Mouse (Mus musculus) Patski (cell line): ENCODE data around the gene Gm39115. TPM values are rescaled to one million over a fixed set of nuclear protein-coding genes. Genes with fewer than 3 reads are reported as not detected.
A peak's percentile ranks its signal among the peaks of the same experiment; 100 is the strongest.
"Not testable (repeated sequence)": the region's sequence is repeated elsewhere in the genome, so short reads cannot be mapped to it uniquely, and the experiment has no call there.

Experiments
- ATAC-seq: fragments of 100-300 bp; one replicate; pipeline ENCODE4 v1.8.0; 2021
- CTCF ChIA-PET: fragments of 350-600 bp; sonication (Branson Sonifier 250); formaldehyde crosslinking; loops from one replicate; lab custom pipeline; 2022; ENCODE audit warnings: inconsistent platforms; lab: Charles Lee
- POLR2A ChIA-PET: fragments of 350-600 bp; sonication (Branson Sonifier 250); formaldehyde crosslinking; loops from one replicate; lab custom pipeline; 2022; ENCODE audit warnings: antibody characterized with exemption, inconsistent platforms; lab: Charles Lee
- DNase-seq: peaks from one replicate; pipeline ENCODE4 v3.0.0-alpha.2; 2011; ENCODE audit warnings: low read depth, low spot score
- H3K27me3 ChIP-seq: fragments of 371-371 bp; one replicate; pipeline ENCODE4 v1.5.1; 2021
- CTCF ChIP-seq: fragments of 100-300 bp; IDR thresholded peaks from one replicate; pipeline ENCODE4 v1.5.1; 2021
- in situ Hi-C: fragments of 300-500 bp; cut with MboI; formaldehyde crosslinking; loops from 3 replicates; pipeline ENCODE4 v1.11.1; 2018; ENCODE audit warnings: low pct_unique_long_range_greater_than_20kb, mixed read lengths
- polyA plus RNA-seq: library from polyadenylated mRNA; unstranded; gene quantifications from one replicate; pipeline ENCODE4 v1.2.3, GENCODE M21; 2021

The Gm39115 gene
- polyA plus RNA-seq, 1 experiment from 2014 or later = not detected

DNA sequence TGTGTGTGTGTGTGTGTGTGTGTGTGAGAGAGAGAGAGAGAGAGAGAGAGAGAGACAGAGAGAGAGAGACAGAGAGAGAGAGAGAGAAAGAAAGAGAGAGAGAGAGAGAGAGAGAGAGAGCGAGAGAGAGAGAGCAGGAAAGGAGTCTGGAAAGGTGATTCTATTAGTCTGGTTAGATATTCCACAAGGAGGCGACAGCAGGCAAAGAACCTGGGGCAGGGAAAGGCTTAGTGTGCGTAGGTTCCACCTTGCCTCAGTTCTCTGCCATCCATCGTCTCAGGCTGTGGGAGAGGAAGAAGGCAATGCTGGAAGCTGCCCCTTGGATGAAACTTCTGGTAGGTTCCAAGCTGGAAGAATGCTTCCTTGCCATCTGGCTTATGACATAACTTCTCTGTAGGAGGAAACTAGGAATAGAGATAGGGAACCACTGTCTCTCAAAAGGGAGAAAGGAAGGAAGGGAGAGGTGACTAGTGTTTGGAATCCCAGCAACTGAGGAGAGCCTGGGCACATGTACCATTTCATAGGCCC is 9.6 kb upstream of the Gm39115 start:
- DNase-seq (no peak), ATAC-seq (no peak)
- CTCF ChIA-PET = interaction anchor here (1.0 kb wide), 1 partner anchor 13 kb away, joined by 3 read pairs; no protein-coding TSS in a partner anchor
- POLR2A ChIA-PET = no interaction called here
- in situ Hi-C loops = loop anchor here (5.0 kb wide), 1 partner anchor 102 kb away; no protein-coding TSS in a partner anchor
- no peak for TF ChIP-seq CTCF
- no peaks in the 10 kb centered on the region for H3K27me3 ChIP-seq

- ChIA-PET CTCF (no interaction called here), POLR2A (no interaction called here)
- H3K27me3 ChIP-seq = no peaks in the 10 kb centered on the region
- DNase-seq = no peak
- no peak for TF ChIP-seq CTCF
- ATAC-seq = no peak
- in situ Hi-C loops = no loop called here
Observed at GRCm38 (mm10) chr7:142144507-142144906, 8.7 kb upstream of the Gm39115 start, which contains the start of gene Gm45337. TSS of gene Gm45337 (minus strand) at chr7:142144607.

GRCm38 (mm10) chr7:142143506-142144010 is 7.7 kb upstream of the Gm39115 start:
- CTCF ChIA-PET, DNase-seq, in situ Hi-C loops, ATAC-seq, H3K27me3 ChIP-seq, POLR2A ChIA-PET: not testable (repeated sequence)

- POLR2A ChIA-PET = no interaction called here
- no peak for TF ChIP-seq CTCF
- ATAC-seq (no peak), DNase-seq (no peak)
- in situ Hi-C loops = no loop called here
- peaks cover 12% of the 10 kb centered on the region for H3K27me3 ChIP-seq
- CTCF ChIA-PET = no interaction called here
Observed at GRCm38 (mm10) chr7:142140696-142141095, 4.9 kb upstream of the Gm39115 start.

DNA sequence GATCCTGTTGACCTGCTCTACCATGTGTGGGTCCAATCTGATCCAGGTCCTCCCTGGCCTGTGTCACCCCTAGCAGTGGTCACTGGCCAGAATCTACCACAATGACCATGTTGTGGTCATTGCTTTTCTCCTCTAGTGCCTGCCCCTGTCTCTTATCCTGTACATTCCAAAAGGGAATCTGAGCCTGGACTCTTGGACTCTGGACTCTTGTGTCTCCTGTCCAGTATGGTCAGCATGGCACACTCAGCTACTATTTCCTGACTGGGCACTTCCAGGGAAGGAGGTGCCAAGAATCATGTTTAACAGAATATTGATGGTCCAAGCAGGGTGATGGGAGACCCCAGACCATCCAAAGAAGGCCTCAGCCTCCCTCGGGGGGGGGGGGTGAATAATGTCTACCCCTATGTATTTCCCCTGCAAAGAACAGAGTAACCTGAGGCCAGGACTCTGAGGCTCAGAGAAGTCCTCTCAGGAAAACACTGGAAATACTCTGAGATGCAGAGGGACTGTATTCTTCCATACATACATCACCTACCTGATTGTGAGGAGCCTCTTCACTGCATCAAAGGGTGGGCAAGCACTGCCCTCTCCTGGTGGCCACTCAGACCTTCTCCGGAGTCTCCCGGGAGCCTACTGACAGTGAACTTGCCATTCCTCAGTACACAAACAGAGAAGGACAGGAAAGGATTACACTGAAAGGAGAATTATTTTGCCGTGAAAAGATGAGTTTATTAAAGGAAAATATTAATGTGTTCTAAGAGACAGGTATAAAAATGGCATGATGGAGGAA is 1.4 kb downstream of the Gm39115 start:
- peaks cover 15% of the 10 kb centered on the region for H3K27me3 ChIP-seq
- in situ Hi-C loops = no loop called here
- ChIA-PET POLR2A (interaction anchor here (0.7 kb wide), 1 partner anchor 74 kb away, joined by 4 read pairs; no protein-coding TSS in a partner anchor), CTCF (no interaction called here)
- TF ChIP-seq CTCF = peak; percentile 69
- DNase-seq (no peak), ATAC-seq (no peak)

DNA sequence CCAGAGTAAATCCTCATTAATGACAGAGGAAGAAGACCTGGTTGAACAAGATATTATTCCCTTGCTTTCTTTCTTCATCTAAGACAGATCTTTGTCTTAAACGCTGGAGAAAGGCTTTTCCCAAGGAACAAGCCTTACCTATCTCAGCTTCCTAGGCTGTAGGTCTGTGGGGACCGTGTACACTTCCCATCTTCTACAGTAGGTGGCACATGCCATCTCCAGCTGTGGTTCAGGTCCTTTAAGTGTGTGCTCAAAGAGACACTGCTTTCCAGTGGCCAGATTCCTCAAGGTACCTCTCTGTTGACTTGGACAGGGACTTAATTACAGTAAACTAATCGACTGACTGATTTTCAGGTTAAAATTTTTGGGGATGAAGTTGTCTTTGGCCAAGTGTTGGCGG is 7.0 kb downstream of the Gm39115 start:
- in situ Hi-C loops = no loop called here
- DNase-seq = no peak

GRCm38 (mm10) chr7:142120629-142121028 is 15.2 kb downstream of the Gm39115 start, which contains the start of gene Gm45618:
TSS of gene Gm45618 (minus strand) at chr7:142120729.
- in situ Hi-C loops, H3K27me3 ChIP-seq, POLR2A ChIA-PET, DNase-seq, ATAC-seq: not testable (repeated sequence)
- CTCF ChIA-PET = interaction anchor here (0.9 kb wide), 1 partner anchor 50 kb away, joined by 3 read pairs; no protein-coding TSS in a partner anchor

More for the DNA sequence above, 7.0 kb downstream of the Gm39115 start:
- TF ChIP-seq CTCF = no peak
- no peaks in the 10 kb centered on the region for H3K27me3 ChIP-seq
- POLR2A ChIA-PET = no interaction called here
- no peak for ATAC-seq
- CTCF ChIA-PET = interaction anchor here (1.0 to 1.4 kb wide), 2 partner anchors 9 to 30 kb away, joined by 3 read pairs; no protein-coding TSS in a partner anchor

DNA sequence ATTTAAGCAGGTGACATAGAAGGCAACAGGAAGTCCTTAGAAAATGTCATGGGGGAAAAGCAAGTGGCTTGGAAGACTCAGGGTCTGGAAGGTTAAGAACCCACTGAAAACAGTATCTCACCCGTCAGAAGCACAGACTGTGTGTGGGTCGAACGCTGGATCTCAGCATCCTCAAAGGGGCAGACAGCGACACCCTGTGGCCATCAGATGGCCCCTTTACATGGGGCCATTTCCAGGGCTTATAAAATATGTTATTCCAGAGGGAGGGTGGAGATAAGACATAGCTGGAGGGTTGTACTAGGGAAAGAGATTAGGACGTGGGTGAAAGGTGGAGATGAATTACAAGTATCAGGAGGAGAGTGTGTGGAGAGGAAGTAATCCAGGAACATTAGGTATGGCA is 16.2 kb downstream of the Gm39115 start:
- CTCF ChIA-PET = interaction anchor here (0.9 to 1.2 kb wide), 2 partner anchors 10 to 49 kb away, joined by 3 read pairs; no protein-coding TSS in a partner anchor
- ATAC-seq (no peak), DNase-seq (no peak)
- POLR2A ChIA-PET = no interaction called here
- TF ChIP-seq CTCF = peak; percentile 54
- in situ Hi-C loops = no loop called here
- H3K27me3 ChIP-seq = no peaks in the 10 kb centered on the region

DNA sequence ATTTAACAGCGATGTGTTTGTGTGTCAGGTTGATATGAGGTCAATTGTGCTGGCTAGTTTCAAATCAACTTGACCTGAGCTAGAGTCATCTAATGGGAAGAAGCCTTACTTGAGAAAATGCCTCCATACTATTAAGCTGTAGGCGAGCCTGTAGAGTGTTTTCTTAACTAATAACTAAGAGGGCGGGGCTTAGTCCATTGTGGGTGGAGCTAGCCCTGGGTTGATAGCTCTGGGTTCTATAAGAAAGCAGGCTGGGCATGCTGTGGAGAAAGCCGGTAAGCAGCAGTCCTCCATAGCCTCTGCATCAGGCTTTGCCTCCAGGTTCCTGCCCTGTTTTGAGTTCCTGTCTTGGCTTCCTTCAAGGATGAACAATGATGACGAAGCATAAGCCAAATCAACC is 31.1 kb downstream of the Gm39115 start:
- TF ChIP-seq CTCF = no peak
- no peak for ATAC-seq
- no peak for DNase-seq
- ChIA-PET CTCF (interaction anchor here (1.3 kb wide), 1 partner anchor 52 kb away, joined by 3 read pairs; no protein-coding TSS in a partner anchor), POLR2A (no interaction called here)
- in situ Hi-C loops = no loop called here
- H3K27me3 ChIP-seq = no peaks in the 10 kb centered on the region

- DNase-seq = no peak
- no peaks in the 10 kb centered on the region for H3K27me3 ChIP-seq
- ATAC-seq = peak; percentile 38
- ChIA-PET CTCF (interaction anchor here (0.8 to 5.0 kb wide), 18 partner anchors 9 to 155 kb away, joined by 3 to 67 read pairs (median 4); no protein-coding TSS in a partner anchor), POLR2A (interaction anchor here (2.1 kb wide), 1 partner anchor 27 kb away, joined by 8 read pairs; no protein-coding TSS in a partner anchor)
- no peak for TF ChIP-seq CTCF
- in situ Hi-C loops = loop anchor here (5.0 to 25.0 kb wide), 2 partner anchors 35 to 535 kb away; partner anchors contain the start of genes Ap2a2 and Mob2
Observed at GRCm38 (mm10) chr7:142097776-142098175, 38.1 kb downstream of the Gm39115 start.
